Mouse (Mus musculus) WW6 (cell line): ENCODE data around the gene Evx2.

Source experiments
- DNase-seq: peaks from one replicate; pipeline ENCODE4 v3.0.0-alpha.2; 2013; ENCODE audit warnings: low read depth, low spot score

The Evx2 gene

DNA sequence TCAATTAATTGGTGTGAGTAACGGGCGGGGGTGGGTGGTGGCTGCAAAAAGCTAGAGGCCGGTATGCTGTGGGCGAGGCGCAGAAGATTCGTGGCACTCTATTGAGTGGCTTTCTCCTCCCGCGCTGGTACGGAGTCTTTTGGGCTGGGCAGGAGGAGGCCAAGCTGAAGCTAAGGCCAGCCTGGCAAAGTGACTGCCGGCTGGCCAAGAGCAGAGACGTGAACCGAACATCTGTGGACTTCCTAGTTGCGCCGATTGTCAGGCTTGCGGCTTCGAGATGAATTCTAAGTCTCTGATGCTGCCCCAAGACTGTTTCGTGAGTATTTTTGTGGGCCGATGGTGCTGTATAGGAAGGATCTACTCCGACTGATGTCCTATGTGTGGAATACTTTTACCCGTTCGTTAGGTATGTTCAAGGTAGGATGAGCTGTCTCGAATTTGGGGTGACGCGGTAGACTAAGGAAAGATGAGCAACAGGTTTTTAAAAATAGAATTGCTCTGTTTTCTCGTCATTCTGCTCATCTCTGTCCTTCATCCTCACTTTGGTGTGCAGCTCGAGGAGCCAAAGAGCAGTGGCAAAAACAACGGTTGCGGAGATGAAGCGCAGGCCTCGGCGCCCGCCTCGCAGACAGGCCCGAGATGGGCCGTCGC is 8.0 kb upstream of the Evx2 start:
- DNase-seq = no peak

DNA sequence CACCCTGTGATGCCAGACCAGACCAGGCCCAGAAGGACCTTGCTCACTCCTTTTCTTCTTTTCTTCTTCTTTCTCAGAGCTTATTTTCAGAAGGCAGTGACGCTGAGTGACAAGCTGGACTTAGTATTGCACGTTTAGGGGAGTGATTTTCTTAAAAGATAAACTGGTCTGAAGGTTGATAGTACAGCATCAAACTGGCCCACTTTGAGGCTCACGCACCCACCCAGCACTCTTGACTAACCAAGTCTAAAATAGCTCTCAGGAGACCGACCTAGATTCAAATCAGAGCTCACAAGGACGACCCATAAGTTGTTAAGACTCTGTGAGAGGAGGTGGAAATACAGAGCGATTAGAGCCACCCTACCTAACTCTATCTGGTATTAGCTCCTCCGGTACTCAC is 7.1 kb upstream of the Evx2 start:
- DNase-seq = no peak

DNA sequence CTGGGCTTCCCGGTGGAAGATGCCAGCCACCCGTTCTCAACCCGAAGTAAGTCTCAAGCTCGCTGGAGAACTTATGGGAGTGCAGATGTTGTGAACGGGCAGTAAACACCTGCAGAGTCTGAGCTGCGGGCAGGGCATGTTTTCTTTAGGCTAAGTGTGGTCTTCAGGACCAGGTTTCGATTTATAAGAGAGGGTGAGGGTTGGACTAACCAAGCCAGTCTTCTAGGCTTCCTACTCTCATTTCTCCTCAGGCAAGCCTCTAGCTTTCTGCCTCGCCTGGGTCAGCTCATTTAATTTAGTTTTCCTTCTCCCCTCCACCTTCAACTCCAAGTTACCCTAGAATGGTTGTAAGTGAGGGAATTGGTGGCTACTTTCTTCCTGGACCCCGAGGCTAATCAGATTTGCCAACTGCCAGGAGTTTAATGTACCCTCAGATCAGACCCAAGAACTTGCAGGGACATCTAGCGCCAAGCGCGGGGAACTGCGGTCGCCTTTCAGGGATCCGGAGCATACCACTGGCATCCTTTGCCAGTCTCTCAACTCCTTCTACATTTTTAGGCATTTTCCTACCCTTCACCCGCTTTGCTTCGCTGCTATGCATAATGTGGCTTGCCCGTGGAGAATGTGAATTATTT is 4.1 kb upstream of the Evx2 start:
- DNase-seq = no peak

DNA sequence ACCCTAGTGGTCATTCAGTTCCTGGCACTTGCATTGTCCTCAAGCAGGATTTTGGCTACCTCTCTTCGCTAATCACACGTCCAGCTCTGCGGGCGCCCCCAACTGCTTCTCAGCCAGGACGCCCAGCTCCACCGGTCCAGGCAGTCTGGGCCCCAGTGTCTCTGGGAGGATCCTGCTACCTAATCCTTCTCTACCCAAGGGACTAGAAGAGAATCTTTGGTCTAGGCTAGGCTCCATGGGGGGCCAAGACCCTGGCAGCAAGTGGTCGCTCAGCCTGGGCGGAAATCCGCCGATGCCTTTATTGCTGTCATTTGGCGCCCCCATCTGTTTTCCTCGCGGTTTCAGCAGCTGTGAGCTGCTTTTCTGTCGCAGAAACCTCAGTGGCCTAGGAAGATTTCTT is 2.3 kb upstream of the Evx2 start:
- DNase-seq = no peak

DNA sequence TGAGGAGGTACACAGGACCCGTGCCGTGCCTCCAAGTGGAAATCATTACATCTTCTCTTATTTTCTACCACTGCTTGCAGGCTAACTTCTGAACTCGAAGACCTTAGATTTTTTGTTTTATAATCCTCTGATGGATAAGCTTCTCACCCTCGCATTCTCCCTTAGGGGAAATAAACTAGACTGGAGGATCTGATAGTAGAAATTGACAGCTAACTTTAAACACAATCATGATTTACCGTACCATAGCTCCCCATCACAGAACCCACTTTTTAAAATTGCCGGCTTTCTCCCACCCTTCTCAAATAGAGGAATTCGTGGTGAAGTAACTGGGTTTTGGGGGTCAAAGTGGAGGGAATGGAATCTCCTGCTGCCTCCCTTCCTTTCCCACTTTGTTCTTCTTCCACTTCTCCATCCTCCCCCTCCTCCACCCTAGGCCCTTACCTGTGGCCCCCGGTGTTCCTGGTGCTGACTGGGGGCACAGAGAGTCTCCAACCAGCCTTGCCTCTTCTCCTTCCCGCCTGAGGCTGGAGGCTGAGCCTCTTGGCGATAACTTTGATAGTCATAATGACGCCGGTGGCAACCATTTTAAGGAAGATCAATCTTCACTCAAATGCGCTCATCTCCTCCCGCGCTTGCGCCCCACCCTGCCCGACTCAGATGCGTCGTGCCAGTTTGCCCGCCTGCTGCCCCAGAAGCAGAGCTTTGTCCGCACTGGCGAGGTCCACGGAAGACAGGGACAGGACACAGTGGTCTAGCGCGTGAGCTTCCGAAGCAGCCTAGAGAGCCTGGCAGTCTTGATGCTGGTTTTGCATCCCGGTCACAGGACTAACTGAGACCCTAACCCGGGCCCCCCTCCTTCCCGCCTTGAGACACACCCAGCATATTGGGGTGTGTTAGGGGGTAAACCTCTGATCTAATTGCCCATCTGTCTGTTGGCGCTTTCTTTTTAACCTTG is 1.3 kb upstream of the Evx2 start:
- DNase-seq = no peak

DNA sequence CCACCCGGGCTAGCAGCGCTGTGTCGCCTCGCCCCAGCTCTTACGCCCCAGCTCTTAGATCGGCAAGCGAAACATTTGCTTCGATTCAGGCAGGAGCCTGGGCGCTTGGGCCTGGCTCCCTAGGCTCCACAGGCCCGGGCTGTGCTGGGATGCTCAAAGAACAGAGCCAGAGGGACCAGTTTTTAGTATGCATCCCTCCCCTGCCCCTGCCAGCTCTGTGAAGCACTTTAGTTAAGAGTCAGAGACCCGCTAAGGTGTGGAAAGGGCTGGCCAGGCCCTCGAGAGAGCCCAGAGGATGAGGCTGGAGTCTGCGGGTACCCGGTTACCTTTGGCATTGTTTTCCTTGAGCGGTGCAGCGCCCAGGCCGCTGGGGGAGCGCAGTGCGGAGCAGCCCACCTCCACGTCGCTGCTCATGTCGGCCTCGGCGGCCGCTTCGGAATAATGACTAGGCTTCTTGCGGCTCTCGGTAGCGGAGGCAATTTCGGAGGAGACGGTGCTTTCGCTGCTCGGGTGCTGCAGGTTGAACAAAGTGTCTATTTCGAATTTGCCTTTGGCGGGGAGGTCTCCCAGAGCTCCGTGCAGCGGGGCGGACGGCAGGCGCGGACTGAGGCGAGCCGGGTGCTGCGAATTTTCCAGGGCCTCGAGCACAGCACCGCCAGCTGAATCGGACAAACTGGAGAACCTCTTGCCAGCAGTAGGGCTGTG is 538 bp downstream of the Evx2 start:
- no peak for DNase-seq

DNA sequence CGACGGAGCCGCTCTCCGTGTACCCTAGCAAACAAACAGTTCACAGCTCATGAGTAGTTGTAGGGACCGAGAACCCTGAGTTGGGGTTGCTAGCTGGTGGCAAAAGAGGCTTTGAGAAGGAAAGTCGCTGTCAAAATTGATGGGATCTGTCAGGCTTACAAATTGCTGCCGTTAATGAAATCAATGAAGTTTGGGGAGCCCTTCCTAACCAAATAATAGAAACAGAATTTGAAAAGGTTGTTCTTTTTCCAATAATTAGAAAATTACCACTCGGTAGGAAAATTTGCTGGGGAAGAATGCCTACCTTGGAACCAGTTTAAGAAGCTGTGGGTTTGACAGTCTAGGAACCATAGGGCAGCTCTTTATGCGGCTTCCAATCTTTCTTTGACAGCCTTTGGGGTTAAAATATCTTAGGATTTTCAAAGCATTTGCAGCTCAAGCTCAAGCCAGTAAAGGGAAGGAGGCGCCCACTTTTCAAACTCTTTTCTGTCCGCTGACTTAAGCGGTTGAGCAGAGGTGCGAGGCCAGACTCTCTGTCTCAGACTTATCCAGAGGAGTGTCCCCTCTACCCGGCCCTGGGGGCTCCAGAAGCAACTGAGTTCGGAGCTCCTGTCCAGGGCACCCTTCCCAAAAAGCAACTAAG is 1.2 kb downstream of the Evx2 start:
- no peak for DNase-seq

DNA sequence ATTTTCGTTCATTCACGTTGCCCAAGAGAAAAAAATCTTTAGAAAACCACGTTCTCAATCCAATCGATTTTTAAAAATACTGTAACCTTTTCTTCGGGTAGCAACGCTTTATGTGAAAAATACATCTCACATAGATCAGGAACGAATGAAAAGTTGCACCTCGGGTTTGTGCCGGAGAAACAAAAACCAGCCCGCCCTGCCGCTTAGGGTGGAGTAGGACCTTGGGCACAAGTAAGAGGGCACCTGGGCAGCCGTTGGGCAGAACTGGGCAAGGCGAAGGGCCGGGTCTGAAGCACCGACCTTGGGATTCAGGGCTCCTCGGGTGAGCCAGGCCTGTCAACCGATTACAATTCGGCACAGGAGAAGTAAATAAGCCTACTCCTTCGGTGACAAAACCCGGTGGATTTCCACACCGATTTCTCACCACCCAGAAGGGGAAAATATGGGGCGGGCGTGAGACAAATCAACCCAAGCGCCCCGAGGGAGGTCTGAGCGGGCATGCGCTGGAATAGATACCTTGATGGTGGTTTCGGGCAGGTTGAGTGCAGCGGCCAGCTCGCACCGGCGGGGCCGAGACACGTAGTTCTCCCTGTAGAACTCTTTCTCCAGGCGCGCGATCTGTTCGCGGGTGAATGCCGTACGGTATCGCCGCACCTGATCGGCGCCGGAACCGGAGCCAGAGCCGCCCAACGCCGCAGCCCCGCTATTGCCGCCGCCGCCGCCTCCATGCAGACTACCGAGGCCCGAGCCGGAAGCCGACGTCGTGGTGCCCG is 1.9 kb downstream of the Evx2 start:
- no peak for DNase-seq

DNA sequence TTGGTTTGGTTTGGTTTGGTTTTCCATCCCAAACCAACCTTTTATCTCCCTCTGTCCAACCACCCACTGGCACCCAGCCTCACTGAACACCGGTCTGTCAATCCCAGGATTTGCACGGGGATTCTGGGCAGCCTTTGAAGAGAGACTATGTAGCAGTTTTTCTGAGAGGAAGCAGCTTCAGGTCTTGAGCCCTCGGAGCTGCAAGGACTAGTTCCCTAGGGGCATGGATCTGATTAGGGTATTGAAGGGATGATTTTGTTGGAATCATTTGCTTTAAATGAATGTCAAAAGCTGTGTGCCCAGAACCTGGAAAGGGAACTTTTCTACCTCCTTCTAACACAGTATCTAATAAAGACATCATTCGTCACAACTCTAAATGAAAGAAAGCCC is 2.7 kb downstream of the Evx2 start:
- no peak for DNase-seq

DNA sequence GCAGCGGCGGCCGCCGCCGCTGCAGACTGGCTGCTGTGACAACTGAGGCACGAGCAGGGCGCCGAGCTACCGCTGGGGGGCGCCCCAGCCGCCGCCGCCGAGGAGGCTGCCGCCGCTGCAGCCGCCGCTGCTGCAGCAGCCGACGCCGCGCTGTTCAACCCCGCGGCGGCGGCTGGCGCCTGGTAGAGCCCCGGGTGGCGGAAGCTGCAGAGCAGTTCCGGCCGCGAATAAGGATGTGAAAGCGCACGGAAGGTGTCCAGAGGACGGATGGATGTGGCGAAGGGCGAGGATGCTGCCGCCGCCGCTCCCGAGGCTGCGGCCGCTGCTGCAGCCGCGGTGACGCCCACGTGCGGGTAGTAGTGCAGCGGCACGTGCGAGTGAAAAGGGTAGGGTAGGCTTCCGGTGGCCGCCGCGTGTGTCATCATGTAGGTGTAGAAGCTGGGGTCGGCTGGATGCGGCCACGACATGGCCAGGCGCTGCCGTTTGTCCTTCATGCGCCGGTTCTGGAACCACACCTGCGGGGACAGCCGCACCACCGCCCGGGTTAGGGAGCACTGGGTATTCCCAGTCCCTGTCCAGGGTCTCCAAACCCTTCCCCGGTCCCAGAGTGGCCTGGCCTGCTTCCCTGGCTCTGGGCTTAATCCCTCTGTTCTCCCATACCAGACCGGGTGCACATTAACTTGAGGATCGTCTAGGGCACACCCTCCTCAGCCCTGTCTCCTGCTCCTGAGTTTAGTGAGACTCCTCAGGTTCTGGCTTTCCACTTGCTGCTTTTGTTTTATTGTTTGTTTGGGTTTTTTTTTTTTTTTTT is 3.3 kb downstream of the Evx2 start:
- no peak for DNase-seq

DNA sequence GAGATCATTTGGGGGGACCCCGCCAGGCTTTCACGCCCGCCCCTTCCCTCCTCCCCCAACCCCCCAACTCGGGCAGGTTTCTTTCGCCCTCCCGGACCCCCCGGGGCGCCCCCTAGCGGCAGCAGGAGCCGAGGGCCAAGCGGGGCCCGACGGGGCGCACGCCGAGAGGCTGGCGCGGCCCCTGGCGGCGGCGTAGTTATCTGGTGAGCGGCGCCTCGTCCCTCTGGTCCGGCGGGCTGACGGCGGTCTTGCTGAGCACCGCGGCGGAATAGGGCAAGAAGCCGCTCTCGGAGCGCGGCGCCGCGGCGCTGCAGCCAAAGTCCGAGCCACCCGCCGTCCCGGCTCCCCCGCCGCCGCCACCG is 4.0 kb downstream of the Evx2 start:
- DNase-seq = no peak

DNA sequence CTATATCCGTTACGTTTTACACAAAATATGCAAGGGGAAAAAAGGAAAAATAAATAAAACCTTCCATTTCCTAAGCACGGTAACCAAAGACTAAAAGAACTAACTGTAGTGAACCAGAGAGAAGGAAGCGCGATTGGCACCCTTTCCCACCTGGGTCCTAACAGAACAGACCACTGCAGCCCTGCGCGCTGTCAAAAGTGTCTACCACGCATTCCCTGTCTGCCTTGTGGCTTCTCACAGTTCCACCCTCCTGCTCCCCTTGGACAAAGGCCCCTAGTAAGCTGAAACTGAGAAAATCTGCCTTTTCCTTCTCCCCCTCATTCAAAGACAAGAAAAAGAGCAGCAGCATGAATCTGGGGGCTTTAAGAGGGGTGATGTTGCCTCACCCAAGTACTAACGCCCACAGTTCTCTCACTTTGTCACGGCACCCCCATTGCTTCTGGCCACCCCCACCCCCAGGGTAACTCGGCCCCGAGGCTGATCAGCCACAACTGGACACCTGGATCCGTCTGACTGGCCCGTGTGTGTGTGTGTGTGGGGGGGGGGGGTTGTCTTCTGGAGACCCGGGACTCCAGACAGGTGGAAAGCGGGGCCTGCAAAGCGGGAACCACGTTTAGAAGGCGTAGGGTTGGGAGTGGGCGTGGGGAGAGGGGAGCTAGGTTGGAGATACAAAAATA is 4.5 kb downstream of the Evx2 start:
- DNase-seq = no peak

DNA sequence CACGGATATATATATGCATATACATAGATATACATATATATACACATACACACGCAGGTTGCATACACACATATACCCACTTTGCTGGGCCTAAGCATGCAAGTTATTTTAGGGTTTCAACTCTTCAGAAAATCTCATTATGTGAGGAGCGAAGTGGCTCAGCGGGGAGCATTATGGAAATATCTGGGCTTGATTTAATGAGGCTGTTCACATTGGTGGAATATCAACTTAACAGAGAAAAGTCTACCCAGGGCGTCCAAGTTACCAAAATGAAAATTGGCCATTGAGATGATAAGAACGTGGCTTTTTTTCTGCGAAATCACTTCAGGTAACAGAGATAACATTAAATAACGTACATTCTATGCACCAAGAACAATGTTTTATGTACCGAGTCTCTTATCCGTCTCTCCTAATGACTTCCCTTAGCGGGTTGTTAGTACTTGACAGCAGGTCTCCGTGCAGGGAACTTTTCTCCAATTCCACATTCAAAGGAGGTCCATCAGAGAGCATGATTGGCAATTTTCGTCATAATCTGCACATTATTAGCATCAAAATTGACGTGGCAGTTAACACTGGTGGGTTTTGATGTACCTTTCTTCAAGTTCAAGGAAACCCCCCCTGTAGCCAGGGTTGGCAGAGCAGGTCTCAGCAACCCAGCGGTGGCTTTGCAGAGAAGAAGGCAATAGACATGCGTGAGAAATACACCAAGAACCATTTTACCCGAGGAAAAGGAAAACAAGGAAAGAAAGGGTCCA is 5.4 kb downstream of the Evx2 start:
- no peak for DNase-seq

DNA sequence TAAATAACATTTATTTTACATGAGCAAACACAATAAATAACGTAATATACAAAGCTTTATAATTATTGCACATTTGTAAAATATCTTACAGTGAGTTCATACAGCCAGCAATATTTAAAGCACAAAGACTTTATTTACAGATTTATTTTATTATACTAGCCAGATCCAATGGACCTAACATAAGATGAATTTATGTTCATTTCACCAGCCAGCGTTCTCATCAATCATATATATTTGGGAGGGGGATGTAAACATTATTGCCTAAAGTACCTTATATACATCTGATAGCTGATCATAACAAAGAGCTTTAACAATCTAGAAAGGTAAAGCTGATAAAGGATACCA is 6.4 kb downstream of the Evx2 start:
- DNase-seq = no peak

DNA sequence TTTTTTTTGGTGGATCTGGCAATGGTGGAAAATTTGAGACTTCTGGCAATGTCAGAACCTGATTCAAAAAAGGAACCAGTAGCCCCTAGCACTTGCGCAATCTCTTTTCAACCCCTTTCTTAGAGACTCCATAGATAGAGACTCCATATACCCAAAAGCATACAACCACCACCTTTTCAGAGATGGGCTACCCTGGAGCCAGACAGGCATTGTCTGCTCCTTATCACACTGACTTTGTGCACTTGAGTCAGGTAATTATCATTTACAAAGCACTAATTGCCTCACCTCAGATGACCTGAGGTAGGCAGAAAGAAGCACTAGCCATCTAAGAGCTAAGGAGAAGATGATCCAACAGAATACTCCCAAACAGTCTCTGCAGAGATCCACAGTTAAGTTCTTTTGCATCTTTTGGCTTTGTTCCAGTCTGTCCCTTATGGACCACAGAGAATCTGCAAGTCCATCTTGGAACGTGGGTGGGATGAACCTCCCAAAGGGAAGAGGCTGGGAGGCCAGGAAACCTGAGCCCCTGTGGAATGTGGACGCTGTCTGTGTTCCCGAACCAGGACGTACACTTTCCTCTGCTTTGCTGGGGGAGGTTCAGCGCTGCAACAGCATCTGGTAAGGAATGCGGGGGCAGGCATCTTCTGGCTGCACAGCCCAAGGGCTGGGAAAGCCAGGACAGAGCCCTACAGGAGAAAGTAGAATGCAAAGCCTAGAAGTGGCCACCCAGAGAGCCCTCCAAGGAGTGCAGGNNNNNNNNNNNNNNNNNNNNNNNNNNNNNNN is 12.1 kb downstream of the Evx2 start:
- DNase-seq = no peak

DNA sequence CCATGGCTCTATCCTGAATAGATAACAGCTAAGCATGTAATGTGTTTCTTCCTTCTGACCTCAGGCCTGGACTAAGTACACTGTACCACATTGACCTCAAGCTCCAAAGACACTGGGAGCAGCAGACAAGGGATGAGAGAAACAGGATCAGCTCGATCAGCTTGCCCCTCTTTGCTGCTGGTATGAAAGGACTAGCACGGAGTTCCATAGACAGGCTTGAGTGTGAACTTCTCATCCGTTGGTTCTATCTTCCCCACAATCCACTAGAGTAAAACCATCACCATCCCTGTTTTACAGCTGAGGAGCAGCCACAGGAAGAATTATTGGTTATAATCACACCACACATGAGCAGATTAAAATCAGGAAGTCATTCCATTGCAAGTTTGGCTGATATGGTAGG is 13.7 kb downstream of the Evx2 start:
- no peak for DNase-seq

DNA sequence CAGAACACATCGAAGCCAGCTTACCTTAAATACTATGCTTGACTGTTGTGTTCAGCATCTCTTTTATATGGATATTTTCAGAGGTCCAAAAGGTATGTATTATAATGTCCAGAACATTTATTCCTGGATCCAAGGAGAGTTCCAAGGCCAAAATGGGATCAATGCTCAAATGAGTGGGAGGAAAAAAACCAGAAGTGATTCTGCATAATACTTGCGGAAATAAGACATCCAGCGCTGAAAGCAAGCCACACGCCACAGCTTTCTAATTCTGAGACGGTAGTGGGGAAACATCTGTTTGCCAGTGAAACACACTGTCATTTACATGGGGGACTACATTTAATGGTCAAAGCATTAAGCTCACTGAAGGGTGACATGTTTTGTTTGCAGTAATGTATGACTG is 16.9 kb downstream of the Evx2 start:
- no peak for DNase-seq

DNA sequence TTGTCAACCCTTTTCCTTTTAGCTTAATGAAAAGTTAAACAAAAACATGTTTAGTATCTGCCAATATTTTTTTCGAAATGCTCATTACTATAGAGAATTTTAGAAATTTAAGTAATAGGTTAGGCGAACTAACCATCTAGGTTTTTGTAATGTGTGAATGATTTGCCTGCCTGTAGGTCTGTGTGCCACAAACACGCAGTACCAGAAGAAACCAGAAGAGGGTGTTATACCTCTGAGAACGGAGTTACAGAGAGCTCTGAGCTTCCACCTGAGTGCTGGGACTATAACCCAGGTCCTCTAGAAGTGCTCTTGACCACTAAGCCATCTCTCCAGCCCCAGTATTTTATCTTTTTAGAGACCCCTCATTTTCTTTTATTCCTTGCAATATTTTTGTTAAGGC is 23.9 kb downstream of the Evx2 start:
- DNase-seq = no peak
